Mouse (Mus musculus) liver, embryonic 14.5 days (tissue): Measurements from ENCODE around the gene Ccdc110. TPM values are rescaled to one million over a fixed set of nuclear protein-coding genes. Genes with fewer than 3 reads are reported as not detected.

Experiments used
- ATAC-seq: fragments of 200-750 bp; cut with Nextera tagmentation; 2 replicates; pipeline ENCODE4 v1.8.0; 2017; ENCODE audit warnings: moderate number of reproducible peaks, mild to moderate bottlenecking, moderate library complexity; ENCODE audit not compliant: insufficient read depth
- DNase-seq, 3 experiments: peaks; one replicate each; pipeline ENCODE4 v3.0.0-alpha.2; 2012 to 2013; ENCODE audit warnings: low read depth in 3 of 3, low spot score in 3 of 3
- H3K27ac ChIP-seq: fragments of 300-500 bp; sonication (generic); 2 replicates; pipeline ENCODE4 v1.5.1; 2014; ENCODE audit warnings: moderate library complexity, mild to moderate bottlenecking, control low read depth, inconsistent platforms
- H3K27me3 ChIP-seq: fragments of 300-500 bp; sonication (generic); 2 replicates; pipeline ENCODE4 v1.6.1; 2014; ENCODE audit warnings: mild to moderate bottlenecking, low read length, moderate library complexity; ENCODE audit not compliant: control insufficient read depth, insufficient read depth
- H3K36me3 ChIP-seq: fragments of 300-500 bp; sonication (generic); replicated peaks from 2 replicates; pipeline ENCODE4 v1.6.1; 2014; ENCODE audit warnings: low read depth; ENCODE audit not compliant: control insufficient read depth, insufficient read depth
- H3K4me1 ChIP-seq, 2 experiments: fragments of 200-500 bp in 1 of 2; fragments of 300-500 bp in 1 of 2; sonication (generic) in 1 of 2; replicated peaks; 2 replicates each; pipeline ENCODE4 v1.6.1; 2012 to 2014; ENCODE audit warnings: antibody characterized with exemption in 1 of 2, inconsistent platforms in 1 of 2, low read length in 1 of 2; ENCODE audit not compliant: control insufficient read depth in 2 of 2, insufficient read depth in 2 of 2
- H3K4me2 ChIP-seq: fragments of 300-500 bp; sonication (generic); 2 replicates; pipeline ENCODE4 v1.6.1; 2014; ENCODE audit warnings: low read depth, mild to moderate bottlenecking, control low read depth, moderate library complexity
- H3K4me3 ChIP-seq, 2 experiments: fragments of 200-500 bp in 1 of 2; fragments of 300-500 bp in 1 of 2; sonication (generic) in 1 of 2; 2 replicates each; pipeline ENCODE4 v1.5.1; 2012 to 2014; ENCODE audit warnings: low read depth in 2 of 2, low read length in 2 of 2, mild to moderate bottlenecking in 2 of 2, control low read depth in 1 of 2, inconsistent platforms in 1 of 2, moderate library complexity in 1 of 2; ENCODE audit not compliant: insufficient read depth in 1 of 2
- H3K9ac ChIP-seq: fragments of 300-500 bp; sonication (generic); replicated peaks from 2 replicates; pipeline ENCODE4 v1.6.1; 2014; ENCODE audit warnings: mild to moderate bottlenecking, control low read depth, moderate library complexity
- H3K9me3 ChIP-seq: fragments of 300-500 bp; sonication (generic); 2 replicates; pipeline ENCODE4 v1.6.1; 2016; ENCODE audit warnings: low read length, mixed read lengths; ENCODE audit not compliant: control insufficient read depth
- CTCF ChIP-seq: IDR thresholded peaks from 2 replicates; pipeline ENCODE4 v1.5.1; 2016; ENCODE audit warnings: antibody characterized with exemption, low read depth, control low read depth
- EP300 ChIP-seq: IDR thresholded peaks from 2 replicates; pipeline ENCODE4 v1.6.1; 2016; ENCODE audit warnings: antibody characterized with exemption, low read depth
- whole genome bisulfite sequencing: fragments of 180-500 bp; shearing (Covaris S2); extraction: QIAGEN DNeasy Blood & Tissue Kit; methylation state at CpG from one replicate; pipeline ENCODE4 v1.1.7; 2014; ENCODE audit not compliant: insufficient replicate concordance; 5-methylcytosine and 5-hydroxymethylcytosine counted together
- polyA plus RNA-seq, 2 experiments: library from polyadenylated mRNA; depleted of rRNA in 1 of 2; stranded (reverse) in 1 of 2; unstranded in 1 of 2; fragments of >200 nt; fragmentation: Nextera tagmentation in 1 of 2; extraction: Ambion mirVana in 1 of 2; gene quantifications; 2 replicates each; pipeline versions ENCODE4 v1.2.1 to v1.2.3; 2012 to 2014

Ccdc110 gene
- polyA plus RNA-seq, 2 experiments, result not detected

GRCm38 (mm10) chr8:45922116-45922515, 12.3 kb upstream of the Ccdc110 start:
- Histone ChIP-seq H3K27ac (no peak overlapping the region), H3K36me3 (no peaks in the 10 kb centered on the region), H3K4me2 (no peak overlapping the region), H3K9me3 (no peaks in the 10 kb centered on the region), H3K9ac (no peak overlapping the region), H3K4me3 (no peak overlapping the region), H3K27me3 (no peaks in the 10 kb centered on the region), H3K4me1 (no peaks in the 10 kb centered on the region)
- DNase-seq, result no peak
- 85% methylated on average over 7 of the region's 7 CpGs for WGBS
- TF ChIP-seq EP300, result no peak
- TF ChIP-seq CTCF, result no peak
- no peak for ATAC-seq

GRCm38 (mm10) chr8:45936986-45937385, 2.6 kb downstream of the Ccdc110 start:
- Histone ChIP-seq H3K9ac (no peak overlapping the region), H3K9me3 (no peaks in the 10 kb centered on the region), H3K4me2 (no peak overlapping the region), H3K27ac (no peak overlapping the region), H3K4me1 (no peaks in the 10 kb centered on the region), H3K36me3 (no peaks in the 10 kb centered on the region), H3K27me3 (no peaks in the 10 kb centered on the region), H3K4me3 (no peak overlapping the region)
- WGBS, result 65% methylated on average over 9 of the region's 9 CpGs
- DNase-seq (no peak), ATAC-seq (no peak)
- no peak for TF ChIP-seq CTCF
- no peak for TF ChIP-seq EP300

DNA sequence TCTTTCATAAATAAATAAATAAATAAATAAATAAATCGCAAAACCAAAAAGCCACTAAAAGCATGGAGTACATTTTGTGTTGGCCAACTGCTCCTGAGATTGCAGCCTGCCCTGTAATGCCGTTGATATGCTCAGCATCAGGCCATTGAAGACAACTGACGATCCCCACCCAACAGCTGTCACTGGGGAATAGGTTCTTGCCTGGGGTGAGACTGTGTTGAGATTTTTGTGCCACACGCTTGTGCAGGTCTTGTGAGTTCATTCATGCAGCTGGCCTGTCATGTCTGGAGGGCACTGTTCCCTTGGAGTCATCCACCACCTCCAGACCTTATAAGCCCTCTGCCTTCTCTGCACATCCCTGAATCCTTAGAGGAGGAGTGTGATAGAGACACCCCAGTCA, 11.9 kb downstream of the Ccdc110 start:
- no peak overlapping the region for H3K27ac ChIP-seq
- no peaks in the 10 kb centered on the region for H3K9me3 ChIP-seq
- DNase-seq (no peak), ATAC-seq (no peak)
- 67% methylated on average over 4 of the region's 4 CpGs for WGBS
- H3K4me2 ChIP-seq, result no peak overlapping the region
- no peaks in the 10 kb centered on the region for H3K4me1 ChIP-seq
- TF ChIP-seq EP300, result no peak
- no peak for TF ChIP-seq CTCF
- H3K27me3 ChIP-seq, result no peaks in the 10 kb centered on the region
- H3K36me3 ChIP-seq, result no peaks in the 10 kb centered on the region
- no peak overlapping the region for H3K9ac ChIP-seq
- no peak overlapping the region for H3K4me3 ChIP-seq

- ATAC-seq, result no peak
- no peak for DNase-seq
- Histone ChIP-seq H3K27me3 (no peaks in the 10 kb centered on the region), H3K9me3 (no peaks in the 10 kb centered on the region), H3K27ac (no peak overlapping the region), H3K4me2 (no peak overlapping the region), H3K9ac (no peak overlapping the region), H3K4me3 (no peak overlapping the region), H3K4me1 (no peaks in the 10 kb centered on the region), H3K36me3 (no peaks in the 10 kb centered on the region)
- 34% methylated on average over 2 of the region's 2 CpGs for WGBS
- TF ChIP-seq CTCF (no peak), EP300 (no peak)
Measured at GRCm38 (mm10) chr8:45950622-45951021, 16.2 kb downstream of the Ccdc110 start.

DNA sequence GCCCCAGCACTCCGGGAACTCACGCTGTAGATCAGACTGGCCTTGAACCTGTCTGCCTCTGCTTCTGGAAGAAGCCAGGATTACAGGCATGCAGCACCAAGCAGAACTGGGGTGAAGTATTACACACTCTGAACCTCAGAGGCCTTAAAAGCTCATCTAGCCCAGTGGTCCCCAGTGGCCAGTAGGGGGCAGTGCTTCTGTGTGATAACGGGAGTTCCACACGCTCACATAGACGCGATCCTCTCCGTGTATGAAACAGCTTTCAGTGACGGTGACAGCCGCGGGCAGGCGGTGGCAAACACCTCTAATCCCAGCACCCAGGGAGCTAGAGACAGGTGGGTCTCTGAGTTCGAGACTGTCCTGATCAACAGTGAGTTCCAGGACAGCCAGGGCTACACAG, 36.5 kb downstream of the Ccdc110 start:
- Histone ChIP-seq H3K27ac (no peak overlapping the region), H3K9ac (no peak overlapping the region), H3K4me2 (no peak overlapping the region), H3K4me3 (no peak overlapping the region), H3K9me3 (no peaks in the 10 kb centered on the region), H3K36me3 (no peaks in the 10 kb centered on the region), H3K4me1 (peaks cover 0 to 2% of the 10 kb centered on the region in 2 experiments; a peak in 2 of 4 replicates), H3K27me3 (no peaks in the 10 kb centered on the region)
- 79% methylated on average over 12 of the region's 12 CpGs for WGBS
- DNase-seq (no peak), ATAC-seq (no peak)
- TF ChIP-seq EP300, result no peak
- TF ChIP-seq CTCF, result peak; percentile 63
